Mouse (Mus musculus): ENCODE data around the gene Rab30. TPM values are rescaled to one million over a fixed set of nuclear protein-coding genes. Genes with fewer than 3 reads are reported as not detected.

Rab30 gene
- total and polyA plus RNA-seq, 3 experiments: 39.1 to 105 (median 66.2) TPM

GRCm38 (mm10) chr7:92884998-92885660, 143.7 kb downstream of the Rab30 start:
- Histone ChIP-seq H3K9me3 (replicated peaks; ENCODE audit: low read length) (no peaks in the 10 kb centered on the region), H3K4me1 (ENCODE audit: control insufficient read depth in 1 of 2, insufficient read depth in 2 of 2) (peaks cover 0 to 17% of the 10 kb centered on the region in 2 experiments; a peak in 1 of 4 replicates), H3K27ac (ENCODE audit: insufficient read depth, low read depth) (no peak overlapping the region), H3K79me2 (replicated peaks; ENCODE audit: control insufficient read depth, extremely low read depth, insufficient read depth, poor library complexity, severe bottlenecking) (no peaks in the 10 kb centered on the region), H3K4me3 (replicated peaks in 1 of 3; ENCODE audit: low read depth in 2 of 3, low read length in 2 of 3, poor library complexity in 1 of 3) (no peak overlapping the region), H3K36me3 (replicated peaks in 1 of 2; ENCODE audit: control insufficient read depth in 1 of 2, insufficient read depth in 1 of 2, low read length in 1 of 2) (peaks cover 0 to 70% of the 10 kb centered on the region in 2 experiments), H3K9ac (ENCODE audit: insufficient read depth, low read depth) (no peak overlapping the region), H3K27me3 (replicated peaks) (no peaks in the 10 kb centered on the region), H3K4me2 (ENCODE audit: insufficient read depth, low read depth, poor library complexity, severe bottlenecking) (no peak overlapping the region)
- TF ChIP-seq ZMIZ1 (IDR thresholded peaks at IDR 0.05; ENCODE audit: low read depth, low read length) (no peak), USF2 (conservative IDR thresholded peaks at IDR 0.05; ENCODE audit: low read depth, low read length) (no peak), JUN (IDR thresholded peaks at IDR 0.05; ENCODE audit: insufficient read depth, low read depth, low read length) (no peak), POLR2AphosphoS2 (IDR thresholded peaks at IDR 0.05; ENCODE audit: low read depth, low read length) (no peak), GABPA (IDR thresholded peaks at IDR 0.05; ENCODE audit: insufficient replicate concordance, low read depth, low read length) (no peak), ZKSCAN1 (IDR thresholded peaks at IDR 0.05; ENCODE audit: borderline replicate concordance, low read depth, low read length) (no peak), KAT2A (IDR thresholded peaks at IDR 0.05; ENCODE audit: insufficient replicate concordance, low read length) (no peak)
- in situ Hi-C loops (cut with MboI; ENCODE audit: low pct_ligation_motif_present, low pct_unique_long_range_greater_than_20kb, low sequenced_read_pairs) (no loop called here), dilution Hi-C loops (cut with MboI; ENCODE audit: extremely low pct_ligation_motif_present, extremely low pct_unique_long_range_greater_than_20kb, low sequenced_read_pairs) (no loop called here)
- no peak for DNase-seq (ENCODE audit: extremely low read depth)

- peaks cover 0 to 7% of the 10 kb centered on the region in 2 experiments; a peak in 1 of 4 replicates for H3K4me1 ChIP-seq (ENCODE audit: control insufficient read depth in 1 of 2, insufficient read depth in 2 of 2)
- no peak overlapping the region for H3K4me3 ChIP-seq (replicated peaks in 1 of 3; ENCODE audit: low read depth in 2 of 3, low read length in 2 of 3, poor library complexity in 1 of 3)
- peaks cover 0 to 70% of the 10 kb centered on the region in 2 experiments for H3K36me3 ChIP-seq (replicated peaks in 1 of 2; ENCODE audit: control insufficient read depth in 1 of 2, insufficient read depth in 1 of 2, low read length in 1 of 2)
- H3K27me3 ChIP-seq (replicated peaks): no peaks in the 10 kb centered on the region
- no peaks in the 10 kb centered on the region for H3K9me3 ChIP-seq (replicated peaks; ENCODE audit: low read length)
- in situ Hi-C loops (cut with MboI; ENCODE audit: low pct_ligation_motif_present, low pct_unique_long_range_greater_than_20kb, low sequenced_read_pairs): no loop called here
- H3K79me2 ChIP-seq (replicated peaks; ENCODE audit: control insufficient read depth, extremely low read depth, insufficient read depth, poor library complexity, severe bottlenecking): no peaks in the 10 kb centered on the region
- dilution Hi-C loops (cut with MboI; ENCODE audit: extremely low pct_ligation_motif_present, extremely low pct_unique_long_range_greater_than_20kb, low sequenced_read_pairs): no loop called here
- no peak for DNase-seq (ENCODE audit: extremely low read depth)
- TF ChIP-seq USF1 (IDR thresholded peaks at IDR 0.05; ENCODE audit: low read depth, low read length): no peak
- no peak for TF ChIP-seq ELF1 (IDR thresholded peaks at IDR 0.05; ENCODE audit: low read depth, low read length)
- TF ChIP-seq ZC3H11A (IDR thresholded peaks at IDR 0.05; ENCODE audit: low read depth, low read length): no peak
- no peak overlapping the region for H3K9ac ChIP-seq (ENCODE audit: insufficient read depth, low read depth)
- no peak overlapping the region for H3K27ac ChIP-seq (ENCODE audit: insufficient read depth, low read depth)
- no peak overlapping the region for H3K4me2 ChIP-seq (ENCODE audit: insufficient read depth, low read depth, poor library complexity, severe bottlenecking)
Observed at GRCm38 (mm10) chr7:92886801-92887200, 145.4 kb downstream of the Rab30 start.

- no peak overlapping the region for H3K27ac ChIP-seq (ENCODE audit: insufficient read depth, low read depth)
- dilution Hi-C loops (cut with MboI; ENCODE audit: extremely low pct_ligation_motif_present, extremely low pct_unique_long_range_greater_than_20kb, low sequenced_read_pairs): no loop called here
- in situ Hi-C loops (cut with MboI; ENCODE audit: low pct_ligation_motif_present, low pct_unique_long_range_greater_than_20kb, low sequenced_read_pairs): no loop called here
- no peak overlapping the region for H3K4me2 ChIP-seq (ENCODE audit: insufficient read depth, low read depth, poor library complexity, severe bottlenecking)
- TF ChIP-seq POLR2AphosphoS2 (IDR thresholded peaks at IDR 0.05; ENCODE audit: low read depth, low read length) (no peak), KAT2A (IDR thresholded peaks at IDR 0.05; ENCODE audit: insufficient replicate concordance, low read length) (no peak), POLR2A (IDR thresholded peaks at IDR 0.05; ENCODE audit: low read depth, low read length) (no peak), MAZ (IDR thresholded peaks at IDR 0.05; ENCODE audit: low read depth, low read length) (no peak), IRF4 (IDR thresholded peaks at IDR 0.05; ENCODE audit: low read depth, low read length) (no peak)
- DNase-seq (ENCODE audit: extremely low read depth): no peak
- peaks cover 0 to 69% of the 10 kb centered on the region in 2 experiments for H3K36me3 ChIP-seq (replicated peaks in 1 of 2; ENCODE audit: control insufficient read depth in 1 of 2, insufficient read depth in 1 of 2, low read length in 1 of 2)
- H3K4me3 ChIP-seq (replicated peaks in 1 of 3; ENCODE audit: low read depth in 2 of 3, low read length in 2 of 3, poor library complexity in 1 of 3): no peak overlapping the region
- H3K4me1 ChIP-seq (ENCODE audit: control insufficient read depth in 1 of 2, insufficient read depth in 2 of 2): peaks cover 0 to 3% of the 10 kb centered on the region in 2 experiments; a peak in 1 of 4 replicates
- H3K9ac ChIP-seq (ENCODE audit: insufficient read depth, low read depth): no peak overlapping the region
- H3K79me2 ChIP-seq (replicated peaks; ENCODE audit: control insufficient read depth, extremely low read depth, insufficient read depth, poor library complexity, severe bottlenecking): no peaks in the 10 kb centered on the region
- H3K9me3 ChIP-seq (replicated peaks; ENCODE audit: low read length): no peaks in the 10 kb centered on the region
- no peaks in the 10 kb centered on the region for H3K27me3 ChIP-seq (replicated peaks)
Observed at GRCm38 (mm10) chr7:92887230-92887629, 145.8 kb downstream of the Rab30 start.
